Mouse (Mus musculus) ES-Bruce4 (cell line): Measurements from ENCODE around the gene Fhl2.

ENCODE experiments used
- CTCF ChIP-seq: IDR thresholded peaks from one replicate; pipeline ENCODE4 v1.8.1; 2011; ENCODE audit warnings: low read depth, low read length
- EP300 ChIP-seq: IDR thresholded peaks from 2 replicates; pipeline ENCODE4 v1.6.1; 2011; ENCODE audit warnings: low read depth, low read length; ENCODE audit not compliant: insufficient read depth
- POLR2A ChIP-seq: IDR thresholded peaks from one replicate; pipeline ENCODE4 v1.8.1; 2011; ENCODE audit warnings: low read length; ENCODE audit not compliant: insufficient read depth

GRCm38 (mm10) chr1:43124726-43125125, 72.1 kb downstream of the Fhl2 start:
- TF ChIP-seq EP300 (no peak), CTCF (no peak), POLR2A (no peak)
